Mouse (Mus musculus) bone marrow macrophage, adult 2 months (primary cell): ENCODE measurements around the gene Swsap1.

ENCODE experiments used
- CTCF ChIP-seq: IDR thresholded peaks from 2 replicates; pipeline ENCODE4 v1.5.1; 2012; ENCODE audit warnings: low read depth, mild to moderate bottlenecking, low read length, moderate library complexity
- POLR2A ChIP-seq: IDR thresholded peaks from 2 replicates; pipeline ENCODE4 v1.6.1; 2012; ENCODE audit warnings: mild to moderate bottlenecking, low read depth, low read length, borderline replicate concordance

GRCm38 (mm10) chr9:21923036-21923435 lies 32.5 kb upstream of the Swsap1 start:
- TF ChIP-seq POLR2A (no peak), CTCF (no peak)
